Mouse (Mus musculus) heart, embryonic 12.5 days (tissue): ENCODE results near the gene Rnf6. TPM values are rescaled to one million over a fixed set of nuclear protein-coding genes. Genes with fewer than 3 reads are reported as not detected.
A peak's percentile ranks its signal among the peaks of the same experiment; 100 is the strongest.

Experiments
- ATAC-seq: fragments of 200-750 bp; cut with Nextera tagmentation; 2 replicates; pipeline ENCODE4 v1.8.0; 2017; ENCODE audit warnings: moderate TSS enrichment, moderate library complexity; ENCODE audit not compliant: insufficient number of reproducible peaks, low FRiP score
- H3K27ac ChIP-seq: fragments of 300-500 bp; sonication (generic); 2 replicates; pipeline ENCODE4 v1.5.1; 2016; ENCODE audit warnings: mild to moderate bottlenecking, moderate library complexity; ENCODE audit not compliant: poor library complexity, severe bottlenecking
- H3K27me3 ChIP-seq: fragments of 300-500 bp; sonication (generic); replicated peaks from 2 replicates; pipeline ENCODE4 v1.6.1; 2016; ENCODE audit warnings: mild to moderate bottlenecking, moderate library complexity
- H3K36me3 ChIP-seq: fragments of 300-500 bp; sonication (generic); 2 replicates; pipeline ENCODE4 v1.6.1; 2016; ENCODE audit warnings: mild to moderate bottlenecking, moderate library complexity
- H3K4me1 ChIP-seq: fragments of 300-500 bp; sonication (generic); replicated peaks from 2 replicates; pipeline ENCODE4 v1.6.1; 2016; ENCODE audit warnings: mild to moderate bottlenecking
- H3K4me2 ChIP-seq: fragments of 300-500 bp; sonication (generic); 2 replicates; pipeline ENCODE4 v1.6.1; 2016; ENCODE audit warnings: mild to moderate bottlenecking, moderate library complexity
- H3K4me3 ChIP-seq: fragments of 300-500 bp; sonication (generic); 2 replicates; pipeline ENCODE4 v1.5.1; 2016; ENCODE audit warnings: mild to moderate bottlenecking
- H3K9ac ChIP-seq: fragments of 300-500 bp; sonication (generic); 2 replicates; pipeline ENCODE4 v1.6.1; 2016; ENCODE audit warnings: mild to moderate bottlenecking, moderate library complexity
- H3K9me3 ChIP-seq: fragments of 300-500 bp; sonication (generic); replicated peaks from 2 replicates; pipeline ENCODE4 v1.6.1; 2016; ENCODE audit warnings: mild to moderate bottlenecking, moderate library complexity
- WGBS: fragments of 180-500 bp; shearing (Covaris S2); methylation state at CpG from one replicate; pipeline ENCODE4 v1.1.7; 2016; 5-methylcytosine and 5-hydroxymethylcytosine counted together
- polyA plus RNA-seq: library from polyadenylated mRNA; unstranded; fragments of >200 nt; fragmentation: Nextera tagmentation; extraction: Ambion mirVana; gene quantifications from 2 replicates; pipeline ENCODE4 v1.2.1, GENCODE M21; 2016

Gene Rnf6
- 36.6 and 37.8 TPM in 2 replicates for polyA plus RNA-seq

GRCm38 (mm10) chr5:146220879-146221714 lies at the start of gene Rnf6:
Gene Rnf6 (minus strand): TSS chr5:146221555.
- under 1% methylated on average over 67 of the region's 67 CpGs for WGBS
- peaks cover 31% of the 10 kb centered on the region for H3K36me3 ChIP-seq
- peak; percentile 100 for ATAC-seq
- peaks cover 8% of the 10 kb centered on the region for H3K4me1 ChIP-seq
- peak within 1 kb of the TSS; percentile 71 for H3K4me2 ChIP-seq
- no peaks in the 10 kb centered on the region for H3K27me3 ChIP-seq
- peak within 1 kb of the TSS; percentile 83 for H3K9ac ChIP-seq
- H3K4me3 ChIP-seq = peak within 1 kb of the TSS; percentile 81
- no peaks in the 10 kb centered on the region for H3K9me3 ChIP-seq
- peak within 1 kb of the TSS; percentile 98 for H3K27ac ChIP-seq

GRCm38 (mm10) chr5:146270593-146270992 lies 49.2 kb upstream of the Rnf6 start:
- no peak for ATAC-seq
- no peaks in the 10 kb centered on the region for H3K9me3 ChIP-seq
- no peak overlapping the region for H3K27ac ChIP-seq
- 88% methylated on average over 9 of the region's 9 CpGs for WGBS
- no peaks in the 10 kb centered on the region for H3K27me3 ChIP-seq
- peaks cover 28% of the 10 kb centered on the region for H3K36me3 ChIP-seq
- H3K4me1 ChIP-seq = peaks cover 8% of the 10 kb centered on the region; the same call in 1 of the 2 replicates
- no peak overlapping the region for H3K9ac ChIP-seq
- H3K4me2 ChIP-seq = no peak overlapping the region
- H3K4me3 ChIP-seq = no peak overlapping the region

- H3K36me3 ChIP-seq = peaks cover 17% of the 10 kb centered on the region
- H3K27me3 ChIP-seq = no peaks in the 10 kb centered on the region
- H3K9ac ChIP-seq = no peak overlapping the region
- H3K4me1 ChIP-seq = peaks cover 17% of the 10 kb centered on the region
- H3K27ac ChIP-seq = no peak overlapping the region
- 89% methylated on average over 7 of the region's 7 CpGs for WGBS
- ATAC-seq = no peak
- no peaks in the 10 kb centered on the region for H3K9me3 ChIP-seq
- no peak overlapping the region for H3K4me2 ChIP-seq
- H3K4me3 ChIP-seq = no peak overlapping the region
These were observed 46.4 kb upstream of the Rnf6 start for GRCm38 (mm10) chr5:146267776-146268175.

- Histone ChIP-seq H3K36me3 (peaks cover 11% of the 10 kb centered on the region), H3K4me3 (no peak overlapping the region), H3K9ac (no peak overlapping the region), H3K4me2 (no peak overlapping the region), H3K4me1 (peaks cover 17% of the 10 kb centered on the region), H3K9me3 (no peaks in the 10 kb centered on the region), H3K27ac (no peak overlapping the region), H3K27me3 (no peaks in the 10 kb centered on the region)
- no peak for ATAC-seq
- 81% methylated on average over 5 of the region's 6 CpGs for WGBS
These were observed 44.7 kb upstream of the Rnf6 start for GRCm38 (mm10) chr5:146265934-146266591.

GRCm38 (mm10) chr5:146260003-146260402 lies 38.6 kb upstream of the Rnf6 start:
- WGBS = 41% methylated on average over 9 of the region's 9 CpGs
- Histone ChIP-seq H3K9me3 (no peaks in the 10 kb centered on the region; the same call in 1 of the 2 replicates), H3K4me2 (no peak overlapping the region), H3K36me3 (peaks cover 15% of the 10 kb centered on the region), H3K4me1 (peaks cover 7% of the 10 kb centered on the region), H3K27me3 (no peaks in the 10 kb centered on the region), H3K27ac (no peak overlapping the region), H3K9ac (no peak overlapping the region), H3K4me3 (no peak overlapping the region)
- no peak for ATAC-seq

- peaks cover 30% of the 10 kb centered on the region for H3K4me1 ChIP-seq
- H3K9ac ChIP-seq = no peak overlapping the region
- H3K4me2 ChIP-seq = no peak overlapping the region
- WGBS = 72% methylated on average over 5 of the region's 5 CpGs
- H3K27ac ChIP-seq = no peak overlapping the region
- H3K9me3 ChIP-seq = no peaks in the 10 kb centered on the region; the same call in 1 of the 2 replicates
- peaks cover 4% of the 10 kb centered on the region for H3K36me3 ChIP-seq
- H3K4me3 ChIP-seq = no peak overlapping the region
- ATAC-seq = no peak
- no peaks in the 10 kb centered on the region for H3K27me3 ChIP-seq
These were observed 32.3 kb upstream of the Rnf6 start for GRCm38 (mm10) chr5:146253644-146254043.

GRCm38 (mm10) chr5:146251663-146252429 lies 30.5 kb upstream of the Rnf6 start:
- Histone ChIP-seq H3K4me3 (no peak overlapping the region), H3K4me2 (no peak overlapping the region)

GRCm38 (mm10) chr5:146250369-146251075 lies 29.2 kb upstream of the Rnf6 start:
- Histone ChIP-seq H3K4me3 (no peak overlapping the region), H3K36me3 (no peaks in the 10 kb centered on the region), H3K27ac (peak overlapping the region; percentile 46), H3K4me1 (peaks cover 41% of the 10 kb centered on the region), H3K9ac (no peak overlapping the region), H3K4me2 (peak overlapping the region; percentile 36), H3K27me3 (no peaks in the 10 kb centered on the region), H3K9me3 (no peaks in the 10 kb centered on the region)
- ATAC-seq = peak; percentile 90
- WGBS = 23% methylated on average over 12 of the region's 12 CpGs

More at GRCm38 (mm10) chr5:146251663-146252429, 30.5 kb upstream of the Rnf6 start:
- H3K4me1 ChIP-seq = peaks cover 35% of the 10 kb centered on the region
- no peak overlapping the region for H3K27ac ChIP-seq
- no peak overlapping the region for H3K9ac ChIP-seq
- WGBS = 75% methylated on average over 5 of the region's 5 CpGs
- no peaks in the 10 kb centered on the region for H3K27me3 ChIP-seq
- no peaks in the 10 kb centered on the region for H3K36me3 ChIP-seq
- H3K9me3 ChIP-seq = no peaks in the 10 kb centered on the region
- no peak for ATAC-seq

- H3K4me3 ChIP-seq = no peak overlapping the region
- peaks cover 46% of the 10 kb centered on the region for H3K4me1 ChIP-seq
- no peak overlapping the region for H3K27ac ChIP-seq
- H3K27me3 ChIP-seq = no peaks in the 10 kb centered on the region
- no peaks in the 10 kb centered on the region for H3K9me3 ChIP-seq
- H3K36me3 ChIP-seq = no peaks in the 10 kb centered on the region
- WGBS = 87% methylated on average over 10 of the region's 10 CpGs
- H3K4me2 ChIP-seq = no peak overlapping the region
- no peak overlapping the region for H3K9ac ChIP-seq
- no peak for ATAC-seq
These were observed 27.4 kb upstream of the Rnf6 start for GRCm38 (mm10) chr5:146248746-146249145.

- H3K4me2 ChIP-seq = no peak overlapping the region
- no peaks in the 10 kb centered on the region for H3K27me3 ChIP-seq
- H3K9me3 ChIP-seq = no peaks in the 10 kb centered on the region
- H3K4me1 ChIP-seq = peaks cover 49% of the 10 kb centered on the region
- no peaks in the 10 kb centered on the region for H3K36me3 ChIP-seq
- H3K9ac ChIP-seq = no peak overlapping the region
- ATAC-seq = no peak
- no peak overlapping the region for H3K4me3 ChIP-seq
- 55% methylated on average over 5 of the region's 5 CpGs for WGBS
- no peak overlapping the region for H3K27ac ChIP-seq
These were observed 26.4 kb upstream of the Rnf6 start for GRCm38 (mm10) chr5:146247709-146248108.
